Mouse (Mus musculus) E14TG2a.4 (cell line): ENCODE measurements around the gene Olfr1061.

Experiments
- CTCF ChIP-seq: conservative IDR thresholded peaks from 2 replicates; pipeline ENCODE4 v1.5.1; 2014; ENCODE audit warnings: low read length
- POU5F1 ChIP-seq: IDR thresholded peaks from 2 replicates; pipeline ENCODE4 v1.6.1; 2014; ENCODE audit warnings: low read length, borderline replicate concordance

DNA sequence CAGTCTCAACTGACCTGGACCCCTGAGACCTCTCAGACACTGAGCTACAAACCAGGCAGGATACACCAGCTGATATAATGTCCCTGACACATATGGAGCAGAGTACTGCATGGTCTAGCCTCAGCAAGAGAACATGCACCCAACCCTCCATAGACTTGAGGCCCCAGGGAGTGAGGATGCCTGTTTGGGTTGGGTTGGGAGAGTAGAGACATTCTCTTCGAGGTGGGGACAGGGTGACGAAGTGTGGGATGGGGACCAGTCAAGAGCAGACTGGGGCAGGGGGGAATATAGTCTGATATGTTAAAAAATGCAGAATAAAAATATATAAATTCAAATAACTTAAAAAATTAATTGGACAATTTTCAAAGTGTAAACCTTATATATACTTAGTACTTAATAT lies 18.7 kb downstream of the Olfr1061 start:
- TF ChIP-seq CTCF (no peak), POU5F1 (no peak)
